Mouse (Mus musculus) embryonic fibroblast, embryonic 13.5 days (primary cell): ENCODE data around the gene Hsd3b7.

Experiments used
- CTCF ChIP-seq: IDR thresholded peaks from 2 replicates; pipeline ENCODE4 v1.5.1; 2011; ENCODE audit warnings: mild to moderate bottlenecking, control low read depth, low read length, moderate library complexity, borderline replicate concordance; ENCODE audit not compliant: insufficient read depth
- POLR2A ChIP-seq: IDR thresholded peaks from 2 replicates; pipeline ENCODE4 v1.6.1; 2011; ENCODE audit warnings: low read depth, mild to moderate bottlenecking, control low read depth, low read length, moderate library complexity

DNA sequence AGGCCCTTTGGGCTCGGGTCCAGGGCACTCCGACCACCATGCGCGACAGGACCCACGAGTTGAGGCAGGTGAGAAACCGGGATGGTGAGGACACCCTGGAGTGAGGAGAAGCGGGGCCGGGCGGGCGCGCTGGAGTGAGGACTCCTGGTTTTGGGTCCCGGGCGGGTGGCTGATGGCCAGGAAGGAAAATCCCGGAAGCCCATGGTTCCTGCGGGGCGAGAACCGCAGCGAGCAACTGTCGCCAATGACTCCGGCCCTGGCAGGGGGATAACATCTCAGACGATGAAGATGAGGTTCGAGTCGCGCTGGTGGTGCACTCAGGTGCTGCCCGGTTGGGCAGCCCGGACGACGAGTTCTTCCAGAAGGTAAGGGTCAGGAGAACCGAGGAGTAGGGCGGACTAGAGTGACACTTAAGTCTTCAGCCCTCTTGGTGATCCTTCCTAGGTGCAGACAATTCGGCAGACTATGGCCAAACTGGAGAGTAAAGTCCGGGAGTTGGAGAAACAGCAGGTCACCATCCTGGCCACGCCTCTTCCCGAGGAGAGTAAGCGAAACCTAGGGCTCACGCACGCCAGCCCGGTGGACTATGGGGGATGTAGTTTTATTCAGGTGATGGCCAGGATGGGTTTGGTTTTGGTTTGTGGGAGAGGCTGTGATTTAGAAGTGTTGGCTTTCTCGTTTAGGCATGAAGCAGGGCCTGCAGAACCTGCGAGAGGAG is 41.8 kb downstream of the Hsd3b7 start:
- TF ChIP-seq CTCF (no peak), POLR2A (peak; percentile 94)
